Mouse (Mus musculus) embryo, embryonic 10.5 days (tissue): ENCODE measurements around the gene Twnk.

Experiments
- DNase-seq: peaks from one replicate; pipeline ENCODE4 v3.0.0-alpha.2; 2015; ENCODE audit warnings: low spot score

The Twnk gene

DNA sequence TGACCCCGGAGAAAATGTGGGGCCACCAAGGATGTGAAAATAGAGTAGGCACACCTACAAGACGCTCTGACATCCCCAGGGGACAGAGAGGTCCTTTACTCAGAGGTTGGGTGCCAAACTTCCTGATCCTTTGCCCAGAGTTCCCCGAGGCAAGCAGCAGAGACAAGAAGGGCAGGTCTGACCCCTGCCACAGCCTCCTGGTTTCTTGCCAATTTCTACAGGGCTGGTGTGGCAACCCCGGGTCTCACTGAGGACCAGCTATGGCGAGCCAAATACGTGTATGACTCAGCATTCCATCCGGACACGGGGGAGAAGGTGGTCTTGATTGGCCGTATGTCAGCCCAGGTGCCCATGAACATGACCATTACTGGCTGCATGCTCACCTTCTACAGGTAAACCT is 44.1 kb downstream of the Twnk start:
- no peak for DNase-seq

DNA sequence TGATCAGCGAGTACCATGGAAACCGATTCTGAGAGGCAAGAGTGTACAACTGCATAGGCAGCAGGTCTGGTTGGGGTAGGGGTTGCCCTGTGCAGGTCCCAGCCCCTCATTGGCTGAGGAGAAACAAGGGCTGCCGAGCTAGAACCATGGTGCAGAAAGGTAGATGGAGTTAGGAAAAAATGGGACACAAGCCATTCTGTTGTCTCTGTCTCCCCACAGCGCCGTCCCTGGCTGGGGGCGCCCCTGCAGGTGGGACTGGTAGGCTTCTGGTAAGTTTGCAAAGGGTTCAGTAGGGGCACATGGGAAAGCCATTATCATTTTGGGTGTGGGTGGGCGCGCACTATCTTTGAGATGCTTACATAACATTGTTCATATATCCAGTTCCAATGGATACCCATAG is 48.0 kb downstream of the Twnk start:
- DNase-seq, result no peak

GRCm38 (mm10) chr19:45054892-45055690 is 49.6 kb downstream of the Twnk start:
- DNase-seq, result no peak

DNA sequence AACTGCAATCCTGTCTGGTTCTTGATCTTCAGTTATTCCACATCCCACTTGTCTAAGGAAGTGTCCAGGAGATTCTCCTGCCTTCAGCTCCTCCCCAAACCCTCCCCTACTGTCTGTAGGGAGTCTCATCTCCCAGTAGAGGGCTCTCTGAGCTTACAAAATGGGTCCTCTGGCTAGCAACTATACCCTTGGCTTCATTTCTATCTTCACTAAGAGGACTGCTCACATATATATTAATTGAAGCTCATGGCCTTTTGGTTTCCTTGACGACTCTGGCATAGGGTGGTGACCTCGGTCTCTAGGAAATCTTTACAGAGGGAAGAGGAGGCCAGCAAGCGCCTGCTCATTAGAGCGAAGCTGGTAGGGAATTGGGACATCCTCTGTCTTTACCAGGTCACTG is 50.9 kb downstream of the Twnk start:
- DNase-seq, result peak; percentile 74

GRCm38 (mm10) chr19:45056908-45057698 is 51.6 kb downstream of the Twnk start:
- DNase-seq, result no peak

- DNase-seq, result no peak
Measured at GRCm38 (mm10) chr19:45057724-45058112, 52.3 kb downstream of the Twnk start.

- peak; percentile 100 for DNase-seq
Measured at GRCm38 (mm10) chr19:45058113-45058839, 52.8 kb downstream of the Twnk start.

GRCm38 (mm10) chr19:45058841-45059240 is 53.4 kb downstream of the Twnk start:
- no peak for DNase-seq
